Mouse (Mus musculus) neutrophil, adult 65 days (primary cell): ENCODE results near the gene Pld1. TPM values are rescaled to one million over a fixed set of nuclear protein-coding genes. Genes with fewer than 3 reads are reported as not detected.

Source experiments
- total RNA-seq: library from RNA; stranded (reverse); gene quantifications from 2 replicates; pipeline ENCODE4 v1.2.4, GENCODE M21; 2023

Gene Pld1
- 45.4 and 68.5 TPM in 2 replicates for total RNA-seq

GRCm38 (mm10) chr3:27938381-27939323 is at the start of gene Pld1:
Gene Pld1, plus strand, starts transcription at chr3:27938695.

DNA sequence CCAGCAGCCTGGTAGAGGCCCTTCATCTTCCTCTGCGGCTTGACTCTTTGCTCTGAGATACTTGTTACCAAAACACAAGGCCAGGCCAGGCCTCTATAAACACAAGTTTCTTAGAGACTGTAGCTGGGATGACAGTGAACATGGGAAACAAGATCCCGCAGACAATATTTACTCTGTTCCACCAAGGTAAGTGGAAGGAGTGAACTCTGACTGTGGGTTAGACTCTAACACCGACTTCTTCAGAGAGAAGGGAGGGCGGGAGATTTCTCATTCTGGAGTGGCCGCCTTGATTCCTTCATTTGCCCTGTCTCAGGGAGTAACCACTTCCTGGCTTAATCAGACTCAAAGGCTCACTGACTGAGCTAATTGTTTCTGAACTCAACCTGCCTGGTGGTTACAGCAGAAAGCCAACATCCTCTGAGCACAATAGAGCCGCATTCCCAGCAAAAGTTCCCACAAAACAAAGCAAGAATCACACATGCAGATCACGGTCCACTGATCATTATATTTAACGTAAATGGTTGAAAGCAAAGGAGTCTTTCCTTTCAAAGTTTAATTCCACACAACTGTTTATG is 42.1 kb upstream of the Pld1 start, which contains the start of gene Tmem212:
Gene Tmem212 (minus strand): TSS at position 51 of the 575 bp plus-strand sequence.

Other genes starting within 250 kb of the Pld1 start
- gene Fndc3b, start 227.4 kb upstream of the Pld1 start, total RNA-seq: 38.2 and 44.4 TPM in 2 replicates
- gene Tmem212, start 42.3 kb upstream of the Pld1 start, total RNA-seq: not detected in 2 replicates